Comparison of ENCODE assay signal across 8 mouse cellular contexts in the genomic region with DNA sequence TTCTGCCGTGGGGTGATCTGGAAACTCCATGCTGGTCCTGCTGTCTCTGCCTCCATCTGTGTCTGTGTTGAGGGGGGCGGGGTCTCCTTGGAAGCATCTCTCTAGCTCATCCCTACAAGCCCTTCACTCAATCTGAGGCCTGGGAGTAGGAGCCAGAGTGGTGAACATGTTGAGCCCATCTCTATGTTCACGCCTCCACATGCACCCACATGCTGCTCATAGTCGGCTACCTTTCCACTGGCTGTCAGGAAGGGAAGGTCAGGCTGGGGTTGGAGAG. TPM values are rescaled to one million over a fixed set of nuclear protein-coding genes. Genes with fewer than 3 reads are reported as not detected.
DNase-seq lines count a peak whose midpoint lies in the region; ATAC-seq and TF ChIP-seq lines count a peak whose summit lies in the region.

No protein-coding gene starts in this region.

- peak overlapping the region; percentile 84 for H3K9ac ChIP-seq in heart, embryonic 12.5 days
- peak overlapping the region; percentile 27 for H3K9ac ChIP-seq in ES-Bruce4 (ENCODE audit: low read depth, poor library complexity, severe bottlenecking)

- H3K4me3 ChIP-seq in heart, embryonic 12.5 days: peak overlapping the region; percentile 54
- H3K4me3 ChIP-seq in ES-Bruce4 (ENCODE audit: low read depth, low read length): peak overlapping the region; percentile 61
- peak overlapping the region; percentile 58 for H3K4me3 ChIP-seq in hindbrain, embryonic 10.5 days
- H3K4me3 ChIP-seq in midbrain, embryonic 10.5 days: peak overlapping the region; percentile 59

- peaks cover 56% of the 10 kb centered on the region for H3K4me1 ChIP-seq in heart, embryonic 12.5 days (replicated peaks)
- H3K4me1 ChIP-seq in ES-Bruce4 (ENCODE audit: control insufficient read depth, insufficient read depth, low read length): no peaks in the 10 kb centered on the region
- peaks cover 67% of the 10 kb centered on the region for H3K4me1 ChIP-seq in hindbrain, embryonic 10.5 days (replicated peaks)
- peaks cover 22% of the 10 kb centered on the region for H3K4me1 ChIP-seq in midbrain, embryonic 10.5 days

- H3K27me3 ChIP-seq in heart, embryonic 12.5 days (replicated peaks): 0 out of 2 replicates have a peak, but pooled peaks cover 3% of the 10 kb centered on the region
- no peaks in the 10 kb centered on the region for H3K27me3 ChIP-seq in ES-Bruce4 (ENCODE audit: control insufficient read depth, insufficient read depth, low read length, poor library complexity, severe bottlenecking)
- H3K27me3 ChIP-seq in hindbrain, embryonic 10.5 days (ENCODE audit: insufficient read depth, poor library complexity, severe bottlenecking): peaks cover 50% of the 10 kb centered on the region
- H3K27me3 ChIP-seq in midbrain, embryonic 10.5 days (ENCODE audit: low read depth, poor library complexity, severe bottlenecking): peaks cover 60% of the 10 kb centered on the region

- no peak for TF ChIP-seq EP300 in ES-Bruce4 (IDR thresholded peaks at IDR 0.05; ENCODE audit: insufficient read depth, low read depth, low read length)

- no peak for DNase-seq in heart, postnatal 10 days
- no peak for DNase-seq in hindbrain, embryonic 10.5 days (ENCODE audit: low spot score)
- no peak for DNase-seq in midbrain, embryonic 10.5 days (ENCODE audit: low spot score)
- DNase-seq in spleen, adult 12 weeks (ENCODE audit: low spot score): no peak
- DNase-seq in urinary bladder, postnatal 25 days (ENCODE audit: low spot score): no peak

- ATAC-seq in heart, embryonic 12.5 days (ENCODE audit: insufficient number of reproducible peaks, low FRiP score): no peak
- ATAC-seq in CD4-positive, CD25-positive, alpha-beta regulatory T cell, adult 4 months: no peak

- TF ChIP-seq CTCF in ES-Bruce4 (IDR thresholded peaks at IDR 0.05; ENCODE audit: low read depth, low read length): no peak

- peak overlapping the region; percentile 75 for H3K27ac ChIP-seq in heart, embryonic 12.5 days (ENCODE audit: poor library complexity, severe bottlenecking)
- no peak overlapping the region for H3K27ac ChIP-seq in ES-Bruce4 (ENCODE audit: insufficient read depth, low read length)
- peak overlapping the region; percentile 90 for H3K27ac ChIP-seq in hindbrain, embryonic 10.5 days
- H3K27ac ChIP-seq in midbrain, embryonic 10.5 days (replicated peaks): peak overlapping the region; percentile 81

- TF ChIP-seq POLR2A in ES-Bruce4 (IDR thresholded peaks at IDR 0.05; ENCODE audit: insufficient read depth, low read length): no peak

- H3K4me2 ChIP-seq in heart, embryonic 12.5 days: peak overlapping the region; percentile 90

- intact Hi-C loops in heart, postnatal 10 days (cut with DNase I): no loop called here

- H3K9me3 ChIP-seq in heart, embryonic 12.5 days (replicated peaks): no peaks in the 10 kb centered on the region
- no peaks in the 10 kb centered on the region for H3K9me3 ChIP-seq in ES-Bruce4 (replicated peaks; ENCODE audit: control insufficient read depth, insufficient read depth, low read length, poor library complexity, severe bottlenecking)
- no peaks in the 10 kb centered on the region for H3K9me3 ChIP-seq in hindbrain, embryonic 10.5 days
- H3K9me3 ChIP-seq in midbrain, embryonic 10.5 days (replicated peaks): no peaks in the 10 kb centered on the region

- no peaks in the 10 kb centered on the region for H3K36me3 ChIP-seq in heart, embryonic 12.5 days
- no peaks in the 10 kb centered on the region for H3K36me3 ChIP-seq in ES-Bruce4 (ENCODE audit: control insufficient read depth, insufficient read depth, low read length, poor library complexity, severe bottlenecking)
- no peaks in the 10 kb centered on the region for H3K36me3 ChIP-seq in hindbrain, embryonic 10.5 days
- H3K36me3 ChIP-seq in midbrain, embryonic 10.5 days: no peaks in the 10 kb centered on the region

- 38% methylated on average over 4 of the region's 4 CpGs for whole genome bisulfite sequencing in heart, embryonic 12.5 days
- WGBS in hindbrain, embryonic 10.5 days: 34% methylated on average over 4 of the region's 4 CpGs
- 34% methylated on average over 4 of the region's 4 CpGs for WGBS in midbrain, embryonic 10.5 days

RNA-seq across cellular contexts. Expression of gene Col16a1, which starts 0.5 kb away (rescaled TPM):
- 35.8 and 37.9 TPM in 2 replicates for polyA plus RNA-seq in heart, embryonic 12.5 days (2016; fragmentation: Nextera tagmentation; extraction: Ambion mirVana)
- 10 to 100 TPM; 24.6 to 25.4 TPM for total RNA-seq in heart, postnatal 10 days (2021)
- 2.0 and 3.6 TPM in 2 replicates for polyA plus RNA-seq in ES-Bruce4 (2011; ENCODE audit: insufficient read depth, insufficient read length, low read depth, missing spikeins)
- 7.2 and 8.7 TPM in 2 replicates for polyA plus RNA-seq in hindbrain, embryonic 10.5 days (2016; fragmentation: Nextera tagmentation; extraction: Ambion mirVana)
- 3.8 and 5.8 TPM in 2 replicates for polyA plus RNA-seq in midbrain, embryonic 10.5 days (2016; fragmentation: Nextera tagmentation; extraction: Ambion mirVana)
- not detected for polyA plus RNA-seq in CD4-positive, CD25-positive, alpha-beta regulatory T cell, adult 4 months (2017; shearing (Covaris generic))

RNA-seq across cellular contexts. Expression of gene Pef1, which starts 54.2 kb away (rescaled TPM):
- 54.3 and 58.3 TPM in 2 replicates for polyA plus RNA-seq in heart, embryonic 12.5 days (2016; fragmentation: Nextera tagmentation; extraction: Ambion mirVana)
- total RNA-seq in heart, postnatal 10 days (2021): 10 to 100 TPM; 39.4 to 39.9 TPM
- 56.9 and 60.5 TPM in 2 replicates for polyA plus RNA-seq in ES-Bruce4 (2011; ENCODE audit: insufficient read depth, insufficient read length, low read depth, missing spikeins)
- 76.3 and 83.5 TPM in 2 replicates for polyA plus RNA-seq in hindbrain, embryonic 10.5 days (2016; fragmentation: Nextera tagmentation; extraction: Ambion mirVana)
- polyA plus RNA-seq in midbrain, embryonic 10.5 days (2016; fragmentation: Nextera tagmentation; extraction: Ambion mirVana): 74.0 and 76.9 TPM in 2 replicates
- 10 to 100 TPM; 35.0 to 38.4 TPM for polyA plus RNA-seq in CD4-positive, CD25-positive, alpha-beta regulatory T cell, adult 4 months (2017; shearing (Covaris generic))
